Mouse (Mus musculus) E14TG2a.4 (cell line): ENCODE results near the gene Zfp36.

ENCODE experiments used
- CTCF ChIP-seq: conservative IDR thresholded peaks from 2 replicates; pipeline ENCODE4 v1.5.1; 2014; ENCODE audit warnings: low read length
- NANOG ChIP-seq: IDR thresholded peaks from 2 replicates; pipeline ENCODE4 v1.6.1; 2014; ENCODE audit warnings: borderline replicate concordance, low read length, mixed read lengths
- POU5F1 ChIP-seq: IDR thresholded peaks from 2 replicates; pipeline ENCODE4 v1.6.1; 2014; ENCODE audit warnings: low read length, borderline replicate concordance

GRCm38 (mm10) chr7:28338108-28338998, 41.7 kb downstream of the Zfp36 start, which contains the start of gene Supt5:
- TF ChIP-seq CTCF (no peak), POU5F1 (no peak), NANOG (no peak)
